Mouse (Mus musculus) thymus, adult 2 months (tissue): ENCODE measurements around the gene Usf3.

Experiments
- CTCF ChIP-seq: fragments of 200-500 bp; IDR thresholded peaks from 2 replicates; pipeline ENCODE4 v1.5.1; 2012; ENCODE audit warnings: mild to moderate bottlenecking, control low read depth, low read length, moderate library complexity, borderline replicate concordance; ENCODE audit not compliant: control insufficient read depth, poor library complexity, insufficient read depth; ENCODE audit errors: extremely low read depth
- POLR2A ChIP-seq: fragments of 200-500 bp; IDR thresholded peaks from 2 replicates; pipeline ENCODE4 v1.6.1; 2012; ENCODE audit warnings: mild to moderate bottlenecking, low read length, control low read depth, moderate library complexity; ENCODE audit not compliant: control insufficient read depth, poor library complexity, insufficient read depth; ENCODE audit errors: extremely low read depth

GRCm38 (mm10) chr16:44125436-44125835, 47.6 kb upstream of the Usf3 start:
- TF ChIP-seq POLR2A (no peak), CTCF (no peak)
